Mouse (Mus musculus) Muller cell, postnatal 12 days (primary cell): ENCODE results near the gene Sprr2d.

Experiments
- DNase-seq: peaks from one replicate; pipeline ENCODE4 v3.0.0-alpha.2; 2015; ENCODE audit errors: inconsistent ontology term

Sprr2d gene

DNA sequence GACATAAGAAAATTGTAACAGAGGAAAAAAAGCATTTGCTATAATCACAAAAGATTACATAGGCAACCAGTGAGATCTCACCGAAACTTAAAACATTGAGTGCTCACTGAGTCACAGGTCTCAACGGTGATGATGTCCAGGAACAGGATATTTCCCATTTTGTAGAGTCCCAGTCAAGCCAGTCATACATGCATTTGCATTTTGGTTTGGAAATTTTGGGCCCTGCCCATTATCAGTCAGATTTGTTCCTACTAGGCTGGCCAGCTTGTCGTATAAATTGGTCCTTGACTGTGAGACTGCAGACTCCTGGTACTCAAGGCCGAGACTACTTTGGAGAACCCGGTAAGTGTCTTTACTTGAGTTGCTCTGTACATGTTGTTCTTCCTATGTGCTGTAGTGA is at the start of gene Sprr2d:
Sprr2d (plus strand) TSS at position 301 of the 400 bp plus-strand sequence.
- no peak for DNase-seq

DNA sequence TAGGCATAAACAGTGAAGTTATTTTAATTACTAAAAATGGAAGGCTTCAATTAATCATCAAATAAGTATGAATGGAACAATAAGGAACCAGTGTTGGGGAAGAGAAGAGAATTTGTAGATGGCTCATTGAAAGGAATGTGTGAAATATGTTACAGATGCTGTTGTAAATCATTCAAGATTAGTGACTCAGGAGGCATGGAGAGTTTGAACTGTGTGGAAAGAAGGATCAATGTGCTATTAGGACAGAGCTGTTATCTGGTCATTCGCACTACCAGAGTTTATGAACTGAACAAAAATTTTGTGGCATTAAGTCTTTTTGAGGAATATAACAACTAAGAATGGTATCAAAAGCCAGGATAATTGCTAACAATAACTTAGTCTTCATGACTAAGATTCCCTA is 31.5 kb upstream of the Sprr2d start:
- peak; percentile 54 for DNase-seq

DNA sequence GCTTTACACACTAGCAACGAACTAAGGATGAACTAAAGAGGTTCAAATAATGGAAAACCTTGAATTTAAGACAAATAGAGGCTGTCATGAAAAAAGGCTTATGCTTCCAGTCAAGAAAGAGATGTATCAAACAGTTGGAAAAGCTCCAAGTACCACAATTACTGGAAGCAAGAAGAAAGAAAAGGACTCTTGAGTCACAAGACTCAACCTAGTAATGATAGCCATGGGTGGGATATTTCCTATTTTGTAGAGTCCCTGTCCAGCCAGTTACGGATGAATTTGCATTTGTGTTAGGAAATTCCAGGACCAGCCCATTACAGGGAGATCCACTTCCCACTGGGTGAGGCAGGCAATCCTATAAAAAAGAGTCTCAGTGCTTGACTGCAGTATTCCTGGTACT is 22.6 kb upstream of the Sprr2d start, which contains the start of gene Sprr2b:
Sprr2b (plus strand) TSS at position 301 of the 400 bp plus-strand sequence.
- no peak for DNase-seq

DNA sequence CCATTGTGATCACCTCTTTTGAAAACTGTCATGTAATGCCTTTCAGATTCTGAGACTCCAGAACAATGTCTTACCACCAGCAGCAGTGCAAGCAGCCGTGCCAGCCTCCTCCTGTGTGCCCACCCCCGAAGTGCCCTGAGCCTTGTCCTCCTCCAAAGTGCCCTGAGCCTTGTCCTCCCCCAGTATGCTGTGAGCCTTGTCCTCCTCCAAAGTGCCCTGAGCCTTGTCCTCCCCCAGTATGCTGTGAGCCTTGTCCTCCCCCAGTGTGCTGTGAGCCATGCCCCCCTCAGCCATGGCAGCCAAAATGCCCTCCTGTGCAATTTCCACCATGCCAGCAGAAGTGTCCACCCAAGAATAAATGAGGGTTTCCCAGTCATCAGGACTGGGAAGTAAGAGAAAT is 21.6 kb upstream of the Sprr2d start:
- no peak for DNase-seq

DNA sequence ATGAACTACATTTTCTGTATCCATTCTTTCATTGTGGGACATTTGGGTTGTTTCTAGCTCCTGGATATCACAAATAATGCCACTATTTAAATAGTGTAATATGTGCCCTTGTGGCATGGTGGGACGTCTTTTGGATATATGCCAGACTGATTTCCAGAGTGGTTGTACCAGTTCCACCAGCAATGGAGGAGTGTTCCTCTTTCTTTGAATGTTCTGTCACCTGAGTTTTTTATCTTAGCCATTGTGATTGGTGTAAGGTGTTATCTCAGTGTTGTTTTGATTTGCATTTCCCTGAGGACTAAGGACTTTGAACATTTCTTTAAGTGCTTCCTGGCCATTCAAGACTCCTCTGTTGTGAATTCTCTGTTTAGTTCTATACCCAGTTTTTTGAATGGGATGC is 2.7 kb upstream of the Sprr2d start:
- DNase-seq: no peak

DNA sequence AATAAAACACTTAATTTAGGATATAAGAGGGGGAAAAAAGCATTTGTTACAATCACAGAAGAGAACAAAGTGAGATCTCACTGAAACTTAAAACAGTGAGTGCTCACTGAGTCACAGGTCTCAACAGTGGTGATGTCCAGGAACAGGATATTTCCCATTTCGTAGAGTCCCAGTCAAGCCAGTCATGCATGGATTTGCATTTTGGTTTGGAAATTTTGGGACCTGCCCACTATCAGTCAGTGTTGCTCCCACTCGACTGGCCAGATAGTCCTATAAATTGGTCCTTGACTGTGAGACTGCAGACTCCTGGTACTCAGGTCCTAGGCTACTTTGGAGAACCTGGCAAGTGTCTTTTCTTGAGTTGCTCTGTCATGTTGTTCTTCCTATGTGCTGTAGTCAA is 12.9 kb downstream of the Sprr2d start, which contains the start of gene Sprr2e:
Sprr2e (plus strand) TSS at position 301 of the 400 bp plus-strand sequence.
- no peak for DNase-seq

DNA sequence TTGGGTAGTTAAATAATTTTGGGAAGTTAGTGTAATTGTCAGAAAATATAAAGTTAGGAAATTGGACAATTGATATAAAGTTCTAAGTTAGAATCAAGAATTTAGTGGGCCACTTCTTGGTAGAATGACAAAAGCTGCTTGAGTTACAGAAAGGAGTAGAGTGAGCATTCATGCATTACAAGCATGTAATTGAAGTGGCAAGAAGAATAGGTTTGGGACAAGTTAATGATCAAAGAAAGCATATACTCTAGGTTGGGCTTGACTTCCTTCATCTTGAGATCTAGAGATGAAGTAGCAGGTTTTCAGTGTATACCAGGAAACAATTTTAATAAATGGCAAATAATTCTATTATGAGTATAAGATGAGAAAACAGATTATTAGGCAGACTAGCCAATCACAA is 22.7 kb downstream of the Sprr2d start:
- no peak for DNase-seq

DNA sequence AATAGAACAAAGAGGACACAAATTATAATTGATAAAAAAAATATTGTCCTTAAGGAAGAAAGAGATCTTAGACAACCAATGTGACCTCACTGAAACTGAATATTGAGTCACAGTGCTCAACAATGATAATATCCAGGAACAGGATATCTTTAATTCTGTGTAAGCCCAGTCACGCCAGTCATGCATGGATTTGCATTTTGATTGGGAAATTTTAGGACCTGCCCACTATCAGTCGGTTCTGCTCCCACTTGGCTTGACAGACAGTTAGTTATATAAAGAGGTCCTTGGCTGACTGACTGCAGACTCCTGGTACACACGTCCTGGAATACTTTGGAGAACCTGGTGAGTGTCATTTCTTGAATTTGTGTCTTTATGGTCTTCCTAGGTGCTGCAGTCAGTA is 25.9 kb downstream of the Sprr2d start, which contains the start of gene Sprr2f:
Sprr2f (plus strand) TSS at position 301 of the 400 bp plus-strand sequence.
- DNase-seq: no peak

DNA sequence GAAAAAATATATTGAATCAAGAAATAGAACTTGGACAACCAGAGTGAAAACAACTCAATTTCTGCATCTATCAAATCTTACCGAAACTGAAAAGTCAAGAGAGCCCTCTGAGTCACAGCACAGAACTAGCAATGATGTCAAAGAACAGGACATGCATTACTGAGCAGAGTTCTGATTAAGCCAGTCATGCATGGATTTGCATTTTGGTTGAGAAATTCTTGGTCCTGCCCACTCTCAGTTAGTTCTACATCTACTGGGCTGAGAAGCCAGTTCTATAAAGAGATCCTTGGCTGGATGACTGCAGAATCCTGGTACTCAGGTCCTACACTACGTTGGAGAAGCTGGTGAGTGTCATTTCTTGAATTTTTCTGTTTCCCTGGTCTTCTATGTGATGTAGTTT is 34.7 kb downstream of the Sprr2d start:
- no peak for DNase-seq

DNA sequence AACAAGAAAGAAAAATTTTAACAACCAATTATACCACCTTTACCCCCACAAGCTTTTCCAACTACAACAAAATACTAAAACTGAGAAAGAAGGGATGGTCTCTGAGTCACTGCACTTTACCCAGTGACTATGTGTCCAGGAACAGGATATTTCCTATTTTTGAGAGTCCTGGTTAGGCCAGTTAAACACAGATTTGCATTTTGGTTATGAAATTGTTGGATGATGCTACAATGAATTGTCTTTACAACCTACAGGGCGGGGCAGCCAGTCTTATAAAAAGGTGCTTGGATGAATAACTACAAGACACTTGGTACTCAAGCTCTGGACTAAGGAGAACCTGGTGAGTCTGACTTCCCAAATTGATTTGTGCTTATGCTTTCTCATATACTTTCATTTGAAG is 46.4 kb downstream of the Sprr2d start, which contains the start of gene Sprr2h:
Sprr2h (plus strand) TSS at position 301 of the 400 bp plus-strand sequence.
- no peak for DNase-seq
